In the genomic region with DNA sequence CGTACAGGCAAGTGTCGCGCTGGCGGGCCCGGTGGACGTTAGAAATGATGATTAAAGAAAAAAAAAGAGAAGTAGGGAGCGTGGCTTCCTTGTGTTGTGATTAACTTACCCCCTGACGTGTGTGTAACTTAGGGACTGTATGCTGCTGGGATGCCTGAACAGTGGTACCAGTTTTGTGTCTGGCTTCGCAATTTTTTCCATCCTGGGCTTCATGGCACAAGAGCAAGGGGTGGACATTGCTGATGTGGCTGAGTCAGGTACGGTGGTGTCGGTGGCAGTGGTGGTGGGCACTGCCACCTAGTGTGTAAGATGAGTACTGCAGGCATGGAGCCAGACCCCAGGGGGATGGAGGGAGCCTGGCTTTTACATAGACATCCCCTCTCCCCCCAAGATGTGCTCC, we compare ENCODE assay signal across 8 mouse cellular contexts. TPM values are rescaled to one million over a fixed set of nuclear protein-coding genes. Genes with fewer than 3 reads are reported as not detected.
DNase-seq lines count a peak whose midpoint lies in the region; ATAC-seq and TF ChIP-seq lines count a peak whose summit lies in the region.

No protein-coding gene starts in this region.

- TF ChIP-seq CTCF in E14TG2a.4 (conservative IDR thresholded peaks at IDR 0.05; ENCODE audit: low read length): peak; percentile 98
- TF ChIP-seq CTCF in intestine, postnatal 0 days (IDR thresholded peaks at IDR 0.05; ENCODE audit: low read depth): peak; percentile 99
- peak; percentile 91 for TF ChIP-seq CTCF in lung, adult 2 months (IDR thresholded peaks at IDR 0.05; ENCODE audit: insufficient read depth, low read length)

- peak; percentile 17; the same call in 1 of the 2 replicates for ATAC-seq in intestine, postnatal 0 days
- ATAC-seq in neural tube, embryonic 14.5 days (ENCODE audit: low read depth): peak; percentile 68

- TF ChIP-seq POLR2A in lung, adult 2 months (IDR thresholded peaks at IDR 0.05; ENCODE audit: borderline replicate concordance, extremely low read depth, low read depth, low read length): no peak

- peaks cover 77% of the 10 kb centered on the region for H3K4me1 ChIP-seq in E14TG2a.4 (replicated peaks; ENCODE audit: low read depth, low read length)
- H3K4me1 ChIP-seq in intestine, postnatal 0 days (replicated peaks; ENCODE audit: control insufficient read depth, insufficient read depth, low read length): peaks cover 21% of the 10 kb centered on the region
- peaks cover 23% of the 10 kb centered on the region for H3K4me1 ChIP-seq in lung, adult 2 months (ENCODE audit: control insufficient read depth, insufficient read depth, low read length)
- no peaks in the 10 kb centered on the region for H3K4me1 ChIP-seq in neural tube, embryonic 14.5 days (ENCODE audit: control insufficient read depth, insufficient read depth, low read length)

- no peak overlapping the region for H3K9ac ChIP-seq in intestine, postnatal 0 days (ENCODE audit: low read depth, low read length)
- no peak overlapping the region for H3K9ac ChIP-seq in neural tube, embryonic 14.5 days (replicated peaks; ENCODE audit: low read depth, low read length)

- peak; percentile 74 for DNase-seq in 3T3-L1 (ENCODE audit: low read depth, low spot score)
- peak; percentile 66 for DNase-seq in cerebellum, adult 8-10 months
- peak; percentile 68 for DNase-seq in forelimb bud, embryonic 11.5 days (ENCODE audit: low read depth, low spot score)
- DNase-seq in lung, adult 2 months: peak; percentile 67
- peak; percentile 78 for DNase-seq in thymus, postnatal 4 days

- H3K9me3 ChIP-seq in E14TG2a.4 (ENCODE audit: low read length): no peaks in the 10 kb centered on the region
- H3K9me3 ChIP-seq in intestine, postnatal 0 days (ENCODE audit: control insufficient read depth): no peaks in the 10 kb centered on the region
- H3K9me3 ChIP-seq in neural tube, embryonic 14.5 days (ENCODE audit: control insufficient read depth, low read length): no peaks in the 10 kb centered on the region

- peaks cover 98% of the 10 kb centered on the region for H3K36me3 ChIP-seq in E14TG2a.4 (ENCODE audit: insufficient read depth, low read length)
- H3K36me3 ChIP-seq in intestine, postnatal 0 days (ENCODE audit: control insufficient read depth, insufficient read depth): peaks cover 88% of the 10 kb centered on the region
- H3K36me3 ChIP-seq in neural tube, embryonic 14.5 days (ENCODE audit: control insufficient read depth, insufficient read depth, low read length): peaks cover 32% of the 10 kb centered on the region; the same call in 1 of the 2 replicates

- no peak overlapping the region for H3K4me2 ChIP-seq in intestine, postnatal 0 days (replicated peaks; ENCODE audit: low read depth)
- no peak overlapping the region for H3K4me2 ChIP-seq in neural tube, embryonic 14.5 days (ENCODE audit: low read depth, low read length)

- no peak overlapping the region for H3K27ac ChIP-seq in intestine, postnatal 0 days (ENCODE audit: low read depth, low read length)
- no peak overlapping the region for H3K27ac ChIP-seq in neural tube, embryonic 14.5 days (ENCODE audit: low read depth, low read length)

- no peaks in the 10 kb centered on the region for H3K27me3 ChIP-seq in E14TG2a.4 (ENCODE audit: insufficient read depth, low read length)
- H3K27me3 ChIP-seq in intestine, postnatal 0 days (replicated peaks; ENCODE audit: control insufficient read depth, insufficient read depth, low read length): no peaks in the 10 kb centered on the region
- H3K27me3 ChIP-seq in neural tube, embryonic 14.5 days (ENCODE audit: control insufficient read depth, insufficient read depth, low read length): no peaks in the 10 kb centered on the region

- WGBS in intestine, postnatal 0 days: 65% methylated on average over 11 of the region's 11 CpGs
- 62% methylated on average over 11 of the region's 11 CpGs for WGBS in lung, adult 2 months
- 64% methylated on average over 11 of the region's 11 CpGs for WGBS in neural tube, embryonic 14.5 days

- no peak overlapping the region for H3K4me3 ChIP-seq in E14TG2a.4 (replicated peaks; ENCODE audit: low read length)
- H3K4me3 ChIP-seq in intestine, postnatal 0 days (ENCODE audit: low read depth, low read length): no peak overlapping the region
- H3K4me3 ChIP-seq in lung, adult 2 months (replicated peaks; ENCODE audit: extremely low read depth, low read depth, low read length): no peak overlapping the region
- no peak overlapping the region for H3K4me3 ChIP-seq in neural tube, embryonic 14.5 days (ENCODE audit: low read depth, low read length)

RNA-seq across cellular contexts. Expression of a gene that starts 57.2 kb away (rescaled TPM):
- polyA plus RNA-seq in intestine, postnatal 0 days (2015; fragmentation: Nextera tagmentation; extraction: Ambion mirVana): 109 and 127 TPM in 2 replicates
- 178 and 228 TPM in 2 replicates for polyA plus RNA-seq in lung, adult 2 months (2012; rRNA removed)
- polyA plus RNA-seq in neural tube, embryonic 14.5 days (2014; fragmentation: Nextera tagmentation; extraction: Ambion mirVana): 89.3 and 100 TPM in 2 replicates
